Mouse (Mus musculus) kidney, embryonic 14.5 days (tissue): ENCODE results near the gene Zfp512. TPM values are rescaled to one million over a fixed set of nuclear protein-coding genes. Genes with fewer than 3 reads are reported as not detected.
A peak's percentile ranks its signal among the peaks of the same experiment; 100 is the strongest.
"Not testable (repeated sequence)": the region's sequence is repeated elsewhere in the genome, so short reads cannot be mapped to it uniquely, and the experiment has no call there.

ENCODE experiments used
- ATAC-seq: fragments of 200-750 bp; cut with Nextera tagmentation; 2 replicates; pipeline ENCODE4 v1.8.0; 2017; ENCODE audit warnings: moderate number of reproducible peaks, mild to moderate bottlenecking, moderate TSS enrichment, moderate library complexity; ENCODE audit not compliant: low FRiP score, low TSS enrichment
- H3K27ac ChIP-seq: fragments of 300-500 bp; sonication (generic); 2 replicates; pipeline ENCODE4 v1.5.1; 2014; ENCODE audit warnings: low read depth, mild to moderate bottlenecking, low read length, moderate library complexity, mixed read lengths
- H3K27me3 ChIP-seq: fragments of 300-500 bp; sonication (generic); 2 replicates; pipeline ENCODE4 v1.6.1; 2014; ENCODE audit warnings: mild to moderate bottlenecking, low read length; ENCODE audit not compliant: control insufficient read depth, insufficient read depth
- H3K36me3 ChIP-seq: fragments of 300-500 bp; sonication (generic); 2 replicates; pipeline ENCODE4 v1.6.1; 2014; ENCODE audit warnings: low read length, mixed read lengths; ENCODE audit not compliant: control insufficient read depth, insufficient read depth
- H3K4me1 ChIP-seq: fragments of 300-500 bp; sonication (generic); 2 replicates; pipeline ENCODE4 v1.6.1; 2014; ENCODE audit warnings: low read length, mixed read lengths; ENCODE audit not compliant: control insufficient read depth, insufficient read depth
- H3K4me2 ChIP-seq: fragments of 300-500 bp; sonication (generic); replicated peaks from 2 replicates; pipeline ENCODE4 v1.6.1; 2014; ENCODE audit warnings: low read depth, mild to moderate bottlenecking, low read length
- H3K4me3 ChIP-seq: fragments of 300-500 bp; sonication (generic); 2 replicates; pipeline ENCODE4 v1.5.1; 2014; ENCODE audit warnings: mild to moderate bottlenecking, low read length
- H3K9ac ChIP-seq: fragments of 300-500 bp; sonication (generic); 2 replicates; pipeline ENCODE4 v1.6.1; 2014; ENCODE audit warnings: low read depth, mild to moderate bottlenecking, low read length, moderate library complexity
- H3K9me3 ChIP-seq: fragments of 300-500 bp; sonication (generic); 2 replicates; pipeline ENCODE4 v1.6.1; 2016; ENCODE audit warnings: low read length; ENCODE audit not compliant: control insufficient read depth
- WGBS: fragments of 180-500 bp; shearing (Covaris S2); extraction: QIAGEN DNeasy Blood & Tissue Kit; methylation state at CpG from one replicate; pipeline ENCODE4 v1.1.7; 2014; 5-methylcytosine and 5-hydroxymethylcytosine counted together
- polyA plus RNA-seq: library from polyadenylated mRNA; unstranded; fragments of >200 nt; fragmentation: Nextera tagmentation; extraction: Ambion mirVana; gene quantifications from 2 replicates; pipeline ENCODE4 v1.2.1, GENCODE M21; 2014

Zfp512 gene
- polyA plus RNA-seq, result 27.4 and 55.0 TPM in 2 replicates

GRCm38 (mm10) chr5:31451878-31452561 lies at the start of gene Zfp512:
Gene Zfp512 (plus strand): TSS chr5:31452431.
- ATAC-seq, result peak; percentile 100
- H3K36me3 ChIP-seq, result no peaks in the 10 kb centered on the region
- no peaks in the 10 kb centered on the region for H3K27me3 ChIP-seq
- H3K4me3 ChIP-seq, result peak within 1 kb of the TSS; percentile 49
- peak within 1 kb of the TSS; percentile 77 for H3K9ac ChIP-seq
- peak within 1 kb of the TSS; percentile 85 for H3K4me2 ChIP-seq
- no peaks in the 10 kb centered on the region for H3K9me3 ChIP-seq
- H3K27ac ChIP-seq, result no peak within 1 kb of the TSS
- peaks cover 14% of the 10 kb centered on the region for H3K4me1 ChIP-seq
- 7% methylated on average over 23 of the region's 23 CpGs for WGBS

DNA sequence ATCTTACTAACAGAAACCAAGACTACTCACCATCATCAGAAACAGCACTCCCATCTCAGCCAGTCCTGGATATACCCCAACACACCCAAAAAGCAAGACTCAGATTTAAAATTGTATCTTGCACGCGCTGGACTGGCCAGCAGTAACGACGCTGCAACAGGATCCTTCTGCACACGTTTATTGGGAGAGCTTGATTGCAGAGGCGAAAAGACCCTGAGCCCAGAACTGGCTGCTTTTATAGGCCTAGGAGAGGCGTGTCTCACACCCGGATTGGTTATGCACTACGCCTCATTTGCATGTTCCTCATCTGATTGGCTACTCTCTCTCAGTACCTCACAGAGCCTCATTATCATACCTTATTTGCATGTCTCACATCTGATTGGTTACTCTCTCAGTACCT lies 17.5 kb upstream of the Zfp512 start:
- not testable (repeated sequence) for H3K27ac ChIP-seq, H3K27me3 ChIP-seq, H3K4me3 ChIP-seq, H3K9ac ChIP-seq, H3K36me3 ChIP-seq, H3K4me2 ChIP-seq, H3K9me3 ChIP-seq, H3K4me1 ChIP-seq, ATAC-seq
- 95% methylated on average over 9 of the region's 9 CpGs for WGBS

DNA sequence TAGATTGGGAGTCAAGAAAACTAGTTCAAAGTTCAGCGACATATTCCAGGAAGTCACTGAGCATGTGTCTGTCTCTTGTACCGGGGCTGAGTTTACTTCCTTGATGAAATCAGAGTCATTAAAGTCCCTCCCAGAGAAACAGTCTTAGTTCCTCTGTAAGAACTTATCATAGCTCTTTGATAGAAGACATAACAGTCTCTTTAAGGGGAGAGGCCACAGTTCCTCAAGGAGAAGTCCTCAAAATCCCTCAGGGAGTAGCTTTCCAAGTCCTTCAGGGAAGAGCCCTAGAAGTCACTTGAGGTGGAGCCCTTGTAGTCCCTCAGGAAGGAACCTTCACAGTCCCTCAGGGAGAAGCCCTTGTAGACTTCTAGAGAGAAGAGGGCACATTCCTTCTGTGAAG lies 895 bp upstream of the Zfp512 start:
- Histone ChIP-seq H3K4me1 (peaks cover 14% of the 10 kb centered on the region), H3K4me3 (no peak overlapping the region), H3K27me3 (no peaks in the 10 kb centered on the region), H3K36me3 (no peaks in the 10 kb centered on the region), H3K9me3 (no peaks in the 10 kb centered on the region), H3K4me2 (no peak overlapping the region), H3K27ac (no peak overlapping the region), H3K9ac (no peak overlapping the region)
- ATAC-seq, result no peak
- WGBS, result 85% methylated on average over 2 of the region's 2 CpGs

DNA sequence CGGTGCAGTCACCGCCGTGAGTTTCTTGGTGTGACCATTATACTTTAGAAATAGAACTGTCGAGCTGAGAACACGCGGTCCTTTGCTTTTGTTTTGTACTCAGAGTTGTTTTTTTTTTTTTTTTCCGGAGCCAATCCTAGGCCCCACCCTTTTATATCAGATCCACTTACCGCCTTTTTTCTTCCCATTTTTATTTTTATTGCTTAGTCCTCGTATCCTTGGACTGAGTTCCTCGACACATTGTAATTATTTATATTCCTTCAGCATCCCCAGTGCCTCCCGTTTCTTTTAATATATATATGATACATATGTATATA lies 289 bp downstream of the Zfp512 start:
- Histone ChIP-seq H3K9ac (peak overlapping the region; percentile 77; the same call in 1 of the 2 replicates), H3K4me3 (peak overlapping the region; percentile 49), H3K4me1 (peaks cover 14% of the 10 kb centered on the region), H3K4me2 (peak overlapping the region; percentile 85), H3K36me3 (no peaks in the 10 kb centered on the region), H3K9me3 (no peaks in the 10 kb centered on the region), H3K27ac (no peak overlapping the region), H3K27me3 (no peaks in the 10 kb centered on the region)
- no peak for ATAC-seq
- under 1% methylated on average over 11 of the region's 11 CpGs for WGBS

DNA sequence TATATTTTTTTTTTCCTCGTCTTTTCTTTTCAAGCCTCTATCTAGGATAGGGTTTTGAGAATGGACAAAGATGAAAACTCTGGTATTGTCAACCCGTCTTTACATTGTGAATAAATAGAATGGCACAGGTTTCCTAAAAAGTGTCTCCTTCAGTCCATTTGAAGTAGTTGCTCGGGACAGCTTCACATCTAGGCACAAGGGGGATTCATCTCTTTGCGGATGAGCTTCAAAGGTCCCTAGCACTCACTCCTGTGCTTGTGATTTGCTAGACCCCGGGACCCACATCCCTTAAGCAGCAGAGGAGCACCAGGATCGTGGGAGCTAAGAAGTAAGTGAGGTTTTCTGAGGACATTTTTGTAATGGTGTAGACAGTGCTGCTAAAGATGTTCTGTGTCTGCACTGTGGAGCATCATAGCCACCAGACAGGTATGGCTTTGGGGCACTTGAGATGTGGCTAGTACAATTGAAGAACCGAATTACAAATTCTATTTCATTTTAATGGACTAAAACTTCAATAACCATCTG lies 717 bp downstream of the Zfp512 start:
- Histone ChIP-seq H3K36me3 (no peaks in the 10 kb centered on the region), H3K4me2 (peak overlapping the region; percentile 85), H3K27me3 (no peaks in the 10 kb centered on the region), H3K4me1 (peaks cover 14% of the 10 kb centered on the region), H3K4me3 (peak overlapping the region; percentile 49), H3K9ac (peak overlapping the region; percentile 77), H3K27ac (no peak overlapping the region), H3K9me3 (no peaks in the 10 kb centered on the region)
- no peak for ATAC-seq
- 14% methylated on average over 7 of the region's 7 CpGs for WGBS

GRCm38 (mm10) chr5:31467798-31468197 lies 15.6 kb downstream of the Zfp512 start:
- H3K4me1 ChIP-seq, result no peaks in the 10 kb centered on the region
- no peak overlapping the region for H3K9ac ChIP-seq
- H3K9me3 ChIP-seq, result no peaks in the 10 kb centered on the region
- no peaks in the 10 kb centered on the region for H3K27me3 ChIP-seq
- no peak overlapping the region for H3K4me3 ChIP-seq
- no peak overlapping the region for H3K27ac ChIP-seq
- ATAC-seq, result no peak
- H3K36me3 ChIP-seq, result peaks cover 66% of the 10 kb centered on the region
- no peak overlapping the region for H3K4me2 ChIP-seq
- WGBS, result 84% methylated on average over 3 of the region's 3 CpGs

GRCm38 (mm10) chr5:31469711-31470110 lies 17.5 kb downstream of the Zfp512 start:
- H3K4me2 ChIP-seq, result no peak overlapping the region
- ATAC-seq, result no peak
- no peaks in the 10 kb centered on the region for H3K4me1 ChIP-seq
- no peak overlapping the region for H3K4me3 ChIP-seq
- H3K9ac ChIP-seq, result no peak overlapping the region
- H3K36me3 ChIP-seq, result peaks cover 85% of the 10 kb centered on the region
- no peak overlapping the region for H3K27ac ChIP-seq
- 91% methylated on average over 6 of the region's 6 CpGs for WGBS
- no peaks in the 10 kb centered on the region for H3K9me3 ChIP-seq
- no peaks in the 10 kb centered on the region for H3K27me3 ChIP-seq

- Histone ChIP-seq H3K9me3 (no peaks in the 10 kb centered on the region), H3K27ac (no peak overlapping the region), H3K36me3 (peaks cover 84% of the 10 kb centered on the region), H3K4me2 (no peak overlapping the region), H3K4me3 (no peak overlapping the region), H3K4me1 (no peaks in the 10 kb centered on the region), H3K9ac (no peak overlapping the region), H3K27me3 (no peaks in the 10 kb centered on the region)
- WGBS, result 77% methylated on average over 7 of the region's 7 CpGs
- no peak for ATAC-seq
Measured at GRCm38 (mm10) chr5:31470334-31470733, 18.1 kb downstream of the Zfp512 start.

DNA sequence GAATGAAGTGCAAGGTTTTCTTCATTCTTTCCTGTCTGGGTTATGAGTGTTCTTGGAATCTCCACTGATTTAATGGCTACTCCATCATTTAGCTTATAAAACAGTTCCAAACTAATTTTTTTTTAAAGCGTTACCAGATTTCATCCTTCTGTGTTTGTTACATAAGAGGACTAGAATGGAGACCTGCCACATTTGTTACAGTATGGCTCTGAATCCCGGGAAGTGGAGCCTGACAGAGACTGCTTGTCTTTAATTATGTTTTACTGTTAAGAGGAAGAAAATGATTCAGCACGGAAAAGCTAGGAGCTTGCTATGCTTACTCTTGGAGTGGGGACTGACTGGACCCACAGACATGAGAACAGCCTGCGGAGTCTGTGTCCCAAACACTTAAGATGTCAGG lies 28.3 kb downstream of the Zfp512 start:
- Histone ChIP-seq H3K36me3 (peaks cover 58% of the 10 kb centered on the region), H3K9ac (no peak overlapping the region), H3K4me1 (no peaks in the 10 kb centered on the region), H3K4me2 (no peak overlapping the region), H3K27me3 (no peaks in the 10 kb centered on the region), H3K9me3 (no peaks in the 10 kb centered on the region), H3K4me3 (no peak overlapping the region), H3K27ac (no peak overlapping the region)
- 93% methylated on average over 4 of the region's 4 CpGs for WGBS
- ATAC-seq, result no peak
